Mouse (Mus musculus): ENCODE measurements around the gene Pde1c.

GRCm38 (mm10) chr6:56534653-56535052 is 34.2 kb downstream of the Pde1c start:
- no peak for TF ChIP-seq ZNF384 (IDR thresholded peaks at IDR 0.05; ENCODE audit: low read depth, low read length)
- TF ChIP-seq ZC3H11A (IDR thresholded peaks at IDR 0.05; ENCODE audit: borderline replicate concordance, low read depth, low read length) = no peak

Measured in ES-E14 (cell line).